Mouse (Mus musculus): ENCODE results near the gene Cnot4. TPM values are rescaled to one million over a fixed set of nuclear protein-coding genes. Genes with fewer than 3 reads are reported as not detected.

Cnot4 gene
- polyA plus RNA-seq, 1 experiment from 2014 or later = 31.3 TPM

DNA sequence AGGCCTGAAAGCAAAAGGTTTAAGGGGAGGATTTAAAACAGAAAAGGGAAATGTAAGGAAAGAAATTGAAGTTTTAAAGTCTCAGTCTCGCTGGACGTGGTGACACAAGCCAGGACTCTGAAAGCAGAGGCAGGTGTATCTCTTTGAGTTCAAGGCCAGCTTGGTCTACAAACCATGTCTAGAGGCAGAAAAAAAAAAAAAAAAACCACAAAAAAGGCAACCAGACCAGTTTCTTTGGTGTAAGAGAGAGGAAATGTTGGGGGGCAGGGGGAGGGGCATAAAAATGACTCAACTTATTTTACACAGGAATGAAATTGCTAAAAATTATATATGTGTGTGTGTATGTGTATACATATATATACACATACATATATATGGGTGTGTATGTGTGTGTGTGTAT is 1.3 kb upstream of the Cnot4 start:
- peak overlapping the region; percentile 91 for H3K4me2 ChIP-seq (replicated peaks)
- peak overlapping the region; percentile 75 for H3K4me3 ChIP-seq
- H3K27ac ChIP-seq (replicated peaks) = no peak overlapping the region
- ATAC-seq (ENCODE audit: low FRiP score, low read depth) = no peak
- H3K4me1 ChIP-seq = peaks cover 18% of the 10 kb centered on the region
- H3K9ac ChIP-seq (replicated peaks) = 0 out of 2 replicates have a peak overlapping the region, but pooled peaks have one; percentile 50
- no peaks in the 10 kb centered on the region for H3K27me3 ChIP-seq
- H3K9me3 ChIP-seq = no peaks in the 10 kb centered on the region
- no peaks in the 10 kb centered on the region for H3K36me3 ChIP-seq
- 51% methylated on average over 2 of the region's 2 CpGs for WGBS

DNA sequence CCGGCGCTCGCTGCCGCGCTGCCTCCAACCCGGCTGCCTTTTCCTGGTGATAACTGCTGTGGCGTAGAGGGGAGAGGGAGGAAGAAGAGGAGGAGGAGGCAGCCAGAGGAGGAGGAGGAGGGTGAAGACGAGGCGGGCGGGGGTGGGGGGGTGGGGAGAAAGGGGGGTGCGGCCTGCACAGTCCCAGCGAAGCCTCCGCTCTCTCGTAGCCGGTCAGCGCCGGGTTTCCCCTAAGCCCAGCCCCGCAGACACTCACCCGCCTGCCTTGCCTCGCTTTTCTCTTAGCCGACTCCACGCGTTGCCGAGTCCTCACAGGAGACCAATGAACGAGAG is 312 bp downstream of the Cnot4 start:
- H3K9ac ChIP-seq (replicated peaks) = peak overlapping the region; percentile 90
- no peaks in the 10 kb centered on the region for H3K36me3 ChIP-seq
- H3K4me2 ChIP-seq (replicated peaks) = peak overlapping the region; percentile 91
- under 1% methylated on average over 21 of the region's 25 CpGs for WGBS
- H3K9me3 ChIP-seq = no peaks in the 10 kb centered on the region
- peaks cover 18% of the 10 kb centered on the region for H3K4me1 ChIP-seq
- peak; percentile 91 for ATAC-seq (ENCODE audit: low FRiP score, low read depth)
- H3K27me3 ChIP-seq = no peaks in the 10 kb centered on the region
- peak overlapping the region; percentile 87 for H3K27ac ChIP-seq (replicated peaks)
- H3K4me3 ChIP-seq = peak overlapping the region; percentile 75

DNA sequence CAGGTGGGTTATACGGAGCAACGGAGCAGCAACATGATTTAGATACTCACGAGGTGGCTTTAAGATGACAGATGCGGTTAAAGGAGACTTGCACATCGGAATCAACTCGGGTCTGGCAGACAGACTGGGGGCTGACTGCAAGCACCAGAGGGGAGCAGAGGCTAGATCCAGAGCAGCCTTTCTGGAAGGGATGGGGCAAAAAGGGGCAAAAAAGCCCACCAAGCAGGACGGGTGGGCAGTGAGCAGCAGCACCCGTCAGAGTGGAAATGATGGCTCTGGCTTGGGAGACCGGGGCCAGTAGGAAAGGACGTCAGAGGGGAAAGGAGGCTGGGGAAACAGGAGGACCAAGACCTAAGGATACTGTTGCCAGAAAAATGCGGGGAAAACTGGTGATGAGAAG is 718 bp downstream of the Cnot4 start:
- Histone ChIP-seq H3K36me3 (no peaks in the 10 kb centered on the region), H3K4me1 (peaks cover 18% of the 10 kb centered on the region), H3K4me2 (replicated peaks) (peak overlapping the region; percentile 91), H3K4me3 (peak overlapping the region; percentile 75), H3K9me3 (no peaks in the 10 kb centered on the region), H3K27ac (replicated peaks) (peak overlapping the region; percentile 87), H3K27me3 (no peaks in the 10 kb centered on the region), H3K9ac (replicated peaks) (peak overlapping the region; percentile 90)
- 1% methylated on average over 11 of the region's 11 CpGs for WGBS
- ATAC-seq (ENCODE audit: low FRiP score, low read depth) = peak; percentile 10; the same call in 1 of the 2 replicates

DNA sequence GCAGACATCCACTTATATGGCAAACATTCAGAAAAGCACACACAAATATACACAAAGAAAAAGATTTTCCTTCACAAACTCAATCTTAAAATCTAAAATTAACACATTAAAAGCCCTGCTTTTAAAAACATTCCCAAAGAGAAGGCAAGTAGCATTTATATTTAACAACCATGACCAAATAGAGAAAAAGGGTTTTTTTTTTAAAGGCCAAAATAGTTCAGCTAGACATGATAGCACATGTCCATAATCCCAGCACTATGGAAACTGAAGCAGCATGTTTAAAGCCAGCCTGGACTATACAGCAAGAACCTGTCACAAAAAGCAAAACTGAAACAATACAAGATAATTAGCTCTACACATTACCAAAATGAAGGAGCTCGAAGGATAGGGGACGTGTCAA is 11.0 kb downstream of the Cnot4 start:
- WGBS = 93% methylated on average over 2 of the region's 2 CpGs
- H3K4me1 ChIP-seq = no peaks in the 10 kb centered on the region
- no peak overlapping the region for H3K27ac ChIP-seq (replicated peaks)
- no peak overlapping the region for H3K9ac ChIP-seq (replicated peaks)
- H3K36me3 ChIP-seq = 0 out of 2 replicates have a peak, but pooled peaks cover 3% of the 10 kb centered on the region
- ATAC-seq (ENCODE audit: low FRiP score, low read depth) = no peak
- no peak overlapping the region for H3K4me3 ChIP-seq
- no peak overlapping the region for H3K4me2 ChIP-seq (replicated peaks)
- H3K27me3 ChIP-seq = no peaks in the 10 kb centered on the region
- no peaks in the 10 kb centered on the region for H3K9me3 ChIP-seq

DNA sequence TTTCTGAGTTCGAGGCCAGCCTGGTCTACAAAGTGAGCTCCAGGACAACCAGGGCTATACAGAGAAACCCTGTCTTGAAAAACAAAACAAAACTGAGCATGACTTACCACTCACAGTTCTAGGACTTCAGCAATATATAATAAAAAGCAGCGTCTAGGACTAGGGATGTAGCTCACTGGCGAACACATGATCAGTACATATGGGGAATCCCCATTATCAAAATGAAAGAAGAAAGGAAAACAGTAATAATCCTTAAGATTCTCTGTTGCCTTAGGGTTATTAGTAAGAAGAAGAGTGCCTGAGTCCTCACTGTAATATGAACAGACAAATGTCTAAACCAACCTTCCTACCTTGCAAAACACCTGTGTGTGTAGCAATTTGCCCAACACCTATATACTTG is 11.6 kb downstream of the Cnot4 start:
- H3K4me3 ChIP-seq = no peak overlapping the region
- no peak overlapping the region for H3K9ac ChIP-seq (replicated peaks)
- no peaks in the 10 kb centered on the region for H3K9me3 ChIP-seq
- 0 out of 2 replicates have a peak, but pooled peaks cover 3% of the 10 kb centered on the region for H3K36me3 ChIP-seq
- no peak for ATAC-seq (ENCODE audit: low FRiP score, low read depth)
- 97% methylated on average over 3 of the region's 3 CpGs for WGBS
- no peaks in the 10 kb centered on the region for H3K4me1 ChIP-seq
- no peaks in the 10 kb centered on the region for H3K27me3 ChIP-seq
- H3K4me2 ChIP-seq (replicated peaks) = no peak overlapping the region
- no peak overlapping the region for H3K27ac ChIP-seq (replicated peaks)

DNA sequence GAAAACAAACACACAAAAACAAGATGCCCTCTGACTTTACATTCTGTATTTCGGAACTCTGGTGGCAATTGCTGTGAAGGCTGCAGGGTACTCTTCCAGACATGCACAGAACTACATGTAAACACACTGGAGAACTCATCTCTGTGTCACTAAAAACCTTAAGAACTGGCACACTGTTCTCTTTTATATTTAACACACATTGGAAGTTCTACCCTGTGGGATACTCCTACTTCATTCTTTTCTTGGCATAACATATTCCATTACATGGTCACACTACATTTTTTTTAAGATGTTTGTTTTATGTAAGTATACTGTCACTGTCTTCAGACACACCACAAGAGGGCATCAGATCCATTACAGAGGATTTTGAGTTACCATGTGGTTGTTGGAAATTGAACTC is 31.1 kb downstream of the Cnot4 start:
- Histone ChIP-seq H3K9me3 (no peaks in the 10 kb centered on the region), H3K9ac (replicated peaks) (no peak overlapping the region), H3K4me3 (no peak overlapping the region), H3K27me3 (no peaks in the 10 kb centered on the region), H3K4me2 (replicated peaks) (no peak overlapping the region), H3K36me3 (peaks cover 4% of the 10 kb centered on the region; the same call in 1 of the 2 replicates), H3K4me1 (no peaks in the 10 kb centered on the region), H3K27ac (replicated peaks) (no peak overlapping the region)
- 94% methylated on average over 1 of the region's 1 CpGs for WGBS
- no peak for ATAC-seq (ENCODE audit: low FRiP score, low read depth)

DNA sequence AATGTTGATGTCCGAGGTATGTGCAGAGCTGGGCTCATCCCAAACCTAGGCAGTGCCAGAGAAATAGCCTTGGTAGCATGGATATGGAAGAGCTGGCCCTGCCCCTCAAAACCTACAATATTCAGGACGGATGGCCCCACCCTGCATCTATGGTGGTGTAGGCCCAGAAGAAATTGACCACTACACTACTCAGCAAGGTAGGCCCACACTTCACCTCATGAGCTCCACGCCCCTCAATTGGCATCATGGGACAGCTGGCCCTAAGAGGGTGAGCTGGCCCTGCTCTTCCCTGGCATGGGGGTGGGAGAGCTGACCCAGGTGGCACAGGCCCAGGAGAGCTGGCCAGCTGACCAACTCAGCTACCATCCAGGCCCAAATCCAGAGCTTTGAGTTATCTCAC is 48.6 kb downstream of the Cnot4 start:
- H3K27ac ChIP-seq (replicated peaks) = no peak overlapping the region
- ATAC-seq (ENCODE audit: low FRiP score, low read depth) = no peak
- H3K4me3 ChIP-seq = no peak overlapping the region
- no peak overlapping the region for H3K9ac ChIP-seq (replicated peaks)
- no peaks in the 10 kb centered on the region for H3K9me3 ChIP-seq
- 92% methylated on average over 3 of the region's 3 CpGs for WGBS
- no peaks in the 10 kb centered on the region for H3K4me1 ChIP-seq
- H3K27me3 ChIP-seq = no peaks in the 10 kb centered on the region
- no peaks in the 10 kb centered on the region for H3K36me3 ChIP-seq
- H3K4me2 ChIP-seq (replicated peaks) = no peak overlapping the region

DNA sequence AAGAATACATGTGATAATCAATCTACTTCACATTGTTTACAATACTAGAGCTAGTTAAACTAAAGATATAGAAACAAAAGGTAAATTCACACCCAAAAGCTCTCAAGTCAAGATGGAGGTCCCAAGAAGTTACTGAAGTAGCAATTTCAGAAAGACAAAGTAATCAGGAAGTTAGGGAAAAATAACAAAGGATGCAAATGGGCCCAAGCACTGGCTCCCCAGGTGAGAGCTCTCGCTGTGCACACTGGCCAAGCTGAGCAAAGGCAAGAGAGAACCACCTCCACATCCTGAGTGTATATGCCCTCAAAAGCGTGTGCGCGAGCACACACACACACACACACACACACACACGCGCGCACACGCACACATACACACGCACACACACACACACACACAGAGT is 58.4 kb downstream of the Cnot4 start:
- Histone ChIP-seq H3K27me3 (no peaks in the 10 kb centered on the region), H3K4me1 (no peaks in the 10 kb centered on the region), H3K9me3 (no peaks in the 10 kb centered on the region), H3K4me3 (no peak overlapping the region), H3K36me3 (peaks cover 34% of the 10 kb centered on the region), H3K9ac (replicated peaks) (no peak overlapping the region), H3K27ac (replicated peaks) (no peak overlapping the region), H3K4me2 (replicated peaks) (no peak overlapping the region)
- no peak for ATAC-seq (ENCODE audit: low FRiP score, low read depth)
- WGBS = 98% methylated on average over 9 of the region's 9 CpGs

DNA sequence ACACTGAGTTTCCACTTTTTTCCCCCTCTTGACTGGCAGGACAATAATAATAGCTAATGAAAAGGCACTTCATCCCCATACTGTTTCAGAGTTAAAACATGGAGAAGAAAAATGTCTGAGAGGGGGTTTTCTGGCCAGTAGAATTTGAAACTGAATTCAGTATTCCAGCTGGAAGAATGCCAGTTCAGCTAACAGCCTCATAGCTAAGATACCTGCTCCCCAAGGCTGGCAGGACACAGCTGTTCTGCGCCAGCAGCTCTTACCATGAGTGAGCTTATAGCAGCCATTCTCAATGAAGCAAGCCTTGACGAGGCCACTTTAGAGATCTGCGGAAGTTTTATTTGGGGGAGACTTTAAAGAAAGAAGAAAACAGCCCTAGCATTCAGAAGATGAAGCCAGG is 62.3 kb downstream of the Cnot4 start:
- no peak overlapping the region for H3K27ac ChIP-seq (replicated peaks)
- H3K27me3 ChIP-seq = no peaks in the 10 kb centered on the region
- no peaks in the 10 kb centered on the region for H3K9me3 ChIP-seq
- H3K4me2 ChIP-seq (replicated peaks) = no peak overlapping the region
- peaks cover 32% of the 10 kb centered on the region for H3K36me3 ChIP-seq
- no peak for ATAC-seq (ENCODE audit: low FRiP score, low read depth)
- H3K4me1 ChIP-seq = no peaks in the 10 kb centered on the region
- 93% methylated on average over 3 of the region's 3 CpGs for whole genome bisulfite sequencing
- H3K9ac ChIP-seq (replicated peaks) = no peak overlapping the region
- no peak overlapping the region for H3K4me3 ChIP-seq

DNA sequence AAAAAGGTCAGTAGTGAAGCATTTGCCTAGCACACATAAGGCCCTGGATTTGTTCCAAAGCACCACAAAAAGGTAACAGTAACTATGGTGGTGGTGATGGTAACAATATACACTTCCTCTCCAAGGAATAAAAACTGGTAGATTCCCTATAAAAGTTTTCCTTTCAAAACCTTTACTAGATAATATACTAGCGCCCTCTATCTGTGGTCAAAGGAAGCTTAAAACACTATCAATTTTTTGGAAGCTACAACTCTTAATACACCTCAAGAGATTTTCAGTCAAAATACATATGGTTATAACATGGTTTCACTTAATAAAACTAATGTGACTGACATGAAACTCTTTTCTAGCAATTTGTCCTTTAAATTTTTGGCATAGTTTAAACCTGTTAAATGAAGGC is 71.1 kb downstream of the Cnot4 start:
- no peaks in the 10 kb centered on the region for H3K9me3 ChIP-seq
- H3K9ac ChIP-seq (replicated peaks) = no peak overlapping the region
- WGBS = 18% methylated on average over 1 of the region's 1 CpGs
- no peak overlapping the region for H3K27ac ChIP-seq (replicated peaks)
- H3K4me1 ChIP-seq = no peaks in the 10 kb centered on the region
- H3K27me3 ChIP-seq = no peaks in the 10 kb centered on the region
- H3K36me3 ChIP-seq = peaks cover 16% of the 10 kb centered on the region
- no peak for ATAC-seq (ENCODE audit: low FRiP score, low read depth)
- H3K4me2 ChIP-seq (replicated peaks) = no peak overlapping the region
- no peak overlapping the region for H3K4me3 ChIP-seq

DNA sequence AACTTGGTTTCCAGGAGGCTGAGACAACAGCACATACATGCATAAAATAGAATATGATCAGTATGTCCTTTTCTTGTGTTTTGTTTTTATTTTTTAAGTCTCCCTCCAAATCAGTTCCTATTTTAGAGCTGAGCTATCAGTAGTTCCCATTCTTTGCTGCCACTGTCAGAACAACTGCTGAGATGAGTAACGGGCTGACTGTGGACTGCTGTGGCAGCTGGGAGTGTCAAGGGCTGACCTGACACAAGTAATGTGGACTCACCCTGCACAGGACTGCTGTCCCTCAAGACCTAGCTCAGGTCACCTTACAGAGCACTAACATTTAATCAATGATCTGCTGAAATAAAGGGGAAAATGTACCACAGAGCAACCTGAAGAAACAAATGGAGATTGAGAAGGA is 90.4 kb downstream of the Cnot4 start:
- WGBS = 69% methylated on average over 1 of the region's 1 CpGs
- H3K9ac ChIP-seq (replicated peaks) = no peak overlapping the region
- ATAC-seq (ENCODE audit: low FRiP score, low read depth) = no peak
- H3K4me1 ChIP-seq = no peaks in the 10 kb centered on the region
- no peak overlapping the region for H3K4me3 ChIP-seq
- no peak overlapping the region for H3K4me2 ChIP-seq (replicated peaks)
- H3K9me3 ChIP-seq = no peaks in the 10 kb centered on the region
- no peaks in the 10 kb centered on the region for H3K27me3 ChIP-seq
- H3K36me3 ChIP-seq = no peaks in the 10 kb centered on the region
- H3K27ac ChIP-seq (replicated peaks) = no peak overlapping the region

DNA sequence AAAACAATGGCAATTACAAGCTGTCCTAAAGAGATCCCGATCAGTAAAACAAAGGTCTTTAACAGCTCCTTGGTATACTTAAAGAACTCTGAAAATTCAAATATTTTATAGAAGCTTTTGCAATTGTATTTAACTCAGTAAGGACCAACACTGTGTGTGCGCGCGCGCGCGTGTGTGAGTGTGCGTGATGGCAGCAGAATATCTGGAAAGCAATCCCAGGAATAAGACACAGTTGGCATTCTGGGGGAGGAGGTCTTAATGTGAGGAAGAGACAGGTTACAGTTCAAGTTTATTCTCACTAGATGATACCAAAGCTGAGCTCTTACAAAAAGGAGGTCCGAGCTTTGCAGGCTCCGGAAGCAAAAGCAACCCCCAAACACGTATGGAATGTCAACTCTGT is 100.2 kb downstream of the Cnot4 start:
- peaks cover 7% of the 10 kb centered on the region; the same call in 1 of the 2 replicates for H3K36me3 ChIP-seq

DNA sequence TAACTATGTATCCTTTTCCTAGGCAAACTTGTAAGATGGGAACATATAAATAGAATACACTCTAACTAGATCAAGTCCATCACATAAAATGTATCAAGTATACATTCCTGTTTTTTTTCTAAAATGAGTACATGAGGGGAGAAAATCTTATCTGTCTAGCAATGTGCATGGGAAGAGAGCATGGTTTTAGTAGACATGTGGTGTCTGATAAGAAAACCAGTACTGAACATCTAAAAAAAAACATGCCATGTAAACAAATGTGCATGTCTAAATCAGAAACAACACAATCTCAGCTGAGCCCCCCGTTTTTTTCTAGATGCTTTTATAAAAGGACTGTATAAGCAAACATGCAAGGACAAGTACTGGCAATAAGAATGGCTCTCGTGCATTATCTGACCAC is 100.8 kb downstream of the Cnot4 start:
- no peak for ATAC-seq (ENCODE audit: low FRiP score, low read depth)
- no peaks in the 10 kb centered on the region for H3K4me1 ChIP-seq
- no peak overlapping the region for H3K4me2 ChIP-seq (replicated peaks)
- no peaks in the 10 kb centered on the region for H3K9me3 ChIP-seq
- no peak overlapping the region for H3K27ac ChIP-seq (replicated peaks)
- no peak overlapping the region for H3K9ac ChIP-seq (replicated peaks)
- WGBS = 86% methylated on average over 2 of the region's 2 CpGs
- H3K36me3 ChIP-seq = peaks cover 7% of the 10 kb centered on the region; the same call in 1 of the 2 replicates
- H3K4me3 ChIP-seq = no peak overlapping the region
- H3K27me3 ChIP-seq = no peaks in the 10 kb centered on the region

More for the DNA sequence above, 100.2 kb downstream of the Cnot4 start:
- WGBS = 94% methylated on average over 11 of the region's 11 CpGs
- H3K4me3 ChIP-seq = no peak overlapping the region
- H3K27ac ChIP-seq (replicated peaks) = no peak overlapping the region
- no peak overlapping the region for H3K9ac ChIP-seq (replicated peaks)
- no peak for ATAC-seq (ENCODE audit: low FRiP score, low read depth)
- no peaks in the 10 kb centered on the region for H3K27me3 ChIP-seq
- no peaks in the 10 kb centered on the region for H3K4me1 ChIP-seq
- no peaks in the 10 kb centered on the region for H3K9me3 ChIP-seq
- no peak overlapping the region for H3K4me2 ChIP-seq (replicated peaks)
